Comparison of ENCODE assay signal across 8 mouse cellular contexts in the genomic region with DNA sequence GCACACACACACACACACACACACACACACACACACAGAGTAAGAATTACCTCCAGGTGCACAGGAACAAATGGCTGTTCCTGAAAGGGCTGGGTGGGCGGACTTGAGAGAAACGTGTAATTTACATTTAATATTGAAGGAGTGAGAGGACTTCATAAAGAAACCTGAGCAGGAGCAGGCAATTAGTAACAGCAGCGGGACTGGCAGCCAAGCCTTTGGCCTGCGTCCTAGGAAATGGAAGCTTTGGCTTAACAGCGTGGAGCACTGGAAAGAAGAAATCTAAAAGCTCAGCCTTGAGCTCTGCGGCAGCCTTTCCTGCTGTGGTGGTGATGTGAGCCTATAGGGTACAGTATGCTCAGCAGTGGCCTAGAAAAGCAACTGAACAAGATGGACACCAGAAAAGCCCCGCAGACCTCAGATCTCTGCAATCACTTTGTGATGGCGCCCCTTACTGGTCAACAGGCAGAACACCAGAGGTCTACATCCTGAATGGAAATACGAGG.
DNase-seq lines count a peak whose midpoint lies in the region; ATAC-seq and TF ChIP-seq lines count a peak whose summit lies in the region.

No protein-coding gene starts in this region.

- no peak for DNase-seq in liver, embryonic 14.5 days (ENCODE audit: low read depth in 3 of 3, low spot score in 3 of 3)
- peak; percentile 74 for DNase-seq in hindbrain, embryonic 11.5 days (ENCODE audit: low spot score)
- DNase-seq in layer of hippocampus, postnatal 25 days (ENCODE audit: extremely low spot score in 1 of 2, low spot score in 1 of 2), result peak; percentile 53 to 56
- DNase-seq in thymus, postnatal 0 days (ENCODE audit: low spot score), result no peak

- 64% methylated on average over 9 of the region's 9 CpGs for WGBS in liver, embryonic 14.5 days (ENCODE audit: insufficient replicate concordance)
- 65% methylated on average over 9 of the region's 9 CpGs for WGBS in liver, embryonic 12.5 days (ENCODE audit: insufficient replicate concordance)
- 77% methylated on average over 9 of the region's 9 CpGs for WGBS in hindbrain, embryonic 11.5 days
- WGBS in midbrain, embryonic 13.5 days, result 54% methylated on average over 9 of the region's 9 CpGs

- peak; percentile 15; the same call in 1 of the 2 replicates for TF ChIP-seq CTCF in liver, embryonic 14.5 days (IDR thresholded peaks at IDR 0.05; ENCODE audit: low read depth)
- TF ChIP-seq CTCF in cortical plate, adult 2 months (IDR thresholded peaks at IDR 0.05; ENCODE audit: extremely low read depth, insufficient read depth, low read length), result peak; percentile 59

- H3K4me1 ChIP-seq in liver, embryonic 14.5 days (replicated peaks; ENCODE audit: control insufficient read depth in 2 of 2, insufficient read depth in 2 of 2, low read length in 1 of 2), result no peaks in the 10 kb centered on the region
- no peaks in the 10 kb centered on the region for H3K4me1 ChIP-seq in liver, embryonic 12.5 days
- no peaks in the 10 kb centered on the region for H3K4me1 ChIP-seq in cortical plate, adult 2 months (ENCODE audit: control insufficient read depth, insufficient read depth, low read length)
- 0 out of 2 replicates have a peak, but pooled peaks cover 3% of the 10 kb centered on the region for H3K4me1 ChIP-seq in hindbrain, embryonic 11.5 days (replicated peaks; ENCODE audit: control insufficient read depth, insufficient read depth, low read length)
- H3K4me1 ChIP-seq in midbrain, embryonic 13.5 days (replicated peaks), result peaks cover 28% of the 10 kb centered on the region

- H3K27ac ChIP-seq in liver, embryonic 14.5 days, result no peak overlapping the region
- no peak overlapping the region for H3K27ac ChIP-seq in liver, embryonic 12.5 days
- H3K27ac ChIP-seq in cortical plate, adult 2 months (ENCODE audit: insufficient read depth, low read length), result 0 out of 2 replicates have a peak overlapping the region, but pooled peaks have one; percentile 9
- peak overlapping the region; percentile 24; the same call in 1 of the 2 replicates for H3K27ac ChIP-seq in hindbrain, embryonic 11.5 days (ENCODE audit: low read depth, low read length)
- H3K27ac ChIP-seq in midbrain, embryonic 13.5 days, result peak overlapping the region; percentile 80

- peaks cover 5% of the 10 kb centered on the region for H3K9me3 ChIP-seq in liver, embryonic 14.5 days (ENCODE audit: control insufficient read depth, low read length)
- peaks cover 4% of the 10 kb centered on the region for H3K9me3 ChIP-seq in liver, embryonic 12.5 days (replicated peaks)
- no peaks in the 10 kb centered on the region for H3K9me3 ChIP-seq in hindbrain, embryonic 11.5 days (ENCODE audit: control insufficient read depth, low read length)
- H3K9me3 ChIP-seq in midbrain, embryonic 13.5 days, result no peaks in the 10 kb centered on the region

- H3K27me3 ChIP-seq in liver, embryonic 14.5 days (ENCODE audit: control insufficient read depth, insufficient read depth, low read length), result no peaks in the 10 kb centered on the region
- no peaks in the 10 kb centered on the region for H3K27me3 ChIP-seq in liver, embryonic 12.5 days (replicated peaks)
- H3K27me3 ChIP-seq in hindbrain, embryonic 11.5 days (ENCODE audit: control insufficient read depth, insufficient read depth, low read length), result no peaks in the 10 kb centered on the region
- no peaks in the 10 kb centered on the region for H3K27me3 ChIP-seq in midbrain, embryonic 13.5 days

- no peak overlapping the region for H3K9ac ChIP-seq in liver, embryonic 14.5 days (replicated peaks)
- no peak overlapping the region for H3K9ac ChIP-seq in liver, embryonic 12.5 days
- no peak overlapping the region for H3K9ac ChIP-seq in hindbrain, embryonic 11.5 days (ENCODE audit: low read depth, low read length)
- 0 out of 2 replicates have a peak overlapping the region, but pooled peaks have one; percentile 23 for H3K9ac ChIP-seq in midbrain, embryonic 13.5 days (replicated peaks)

- ATAC-seq in liver, embryonic 14.5 days (ENCODE audit: insufficient read depth), result no peak
- ATAC-seq in liver, embryonic 12.5 days, result no peak
- peak; percentile 65 for ATAC-seq in hindbrain, embryonic 11.5 days (ENCODE audit: low FRiP score)
- ATAC-seq in midbrain, embryonic 13.5 days, result peak; percentile 81
- ATAC-seq in megakaryocyte-erythroid progenitor cell, adult 5-6 weeks (replicated peaks; ENCODE audit: low FRiP score, low TSS enrichment, poor library complexity, severe bottlenecking), result no peak

- no peak for TF ChIP-seq POLR2A in cortical plate, adult 2 months (IDR thresholded peaks at IDR 0.05; ENCODE audit: extremely low read depth, insufficient read depth, low read length)

- no peak overlapping the region for H3K4me2 ChIP-seq in liver, embryonic 14.5 days (ENCODE audit: low read depth)
- no peak overlapping the region for H3K4me2 ChIP-seq in liver, embryonic 12.5 days
- H3K4me2 ChIP-seq in hindbrain, embryonic 11.5 days (replicated peaks; ENCODE audit: low read depth, low read length), result no peak overlapping the region
- peak overlapping the region; percentile 22; the same call in 1 of the 2 replicates for H3K4me2 ChIP-seq in midbrain, embryonic 13.5 days (replicated peaks)

- no peak for TF ChIP-seq EP300 in liver, embryonic 14.5 days (IDR thresholded peaks at IDR 0.05; ENCODE audit: low read depth)

- H3K36me3 ChIP-seq in liver, embryonic 14.5 days (replicated peaks; ENCODE audit: control insufficient read depth, insufficient read depth, low read depth), result no peaks in the 10 kb centered on the region
- no peaks in the 10 kb centered on the region for H3K36me3 ChIP-seq in liver, embryonic 12.5 days
- no peaks in the 10 kb centered on the region for H3K36me3 ChIP-seq in hindbrain, embryonic 11.5 days (ENCODE audit: control insufficient read depth, insufficient read depth, low read length)
- no peaks in the 10 kb centered on the region for H3K36me3 ChIP-seq in midbrain, embryonic 13.5 days

- no peak overlapping the region for H3K4me3 ChIP-seq in liver, embryonic 14.5 days (ENCODE audit: insufficient read depth in 1 of 2, low read depth in 2 of 2, low read length in 2 of 2)
- H3K4me3 ChIP-seq in liver, embryonic 12.5 days, result no peak overlapping the region
- H3K4me3 ChIP-seq in cortical plate, adult 2 months (ENCODE audit: insufficient read depth, low read length), result peak overlapping the region; percentile 23
- no peak overlapping the region for H3K4me3 ChIP-seq in hindbrain, embryonic 11.5 days (ENCODE audit: low read depth, low read length)
- H3K4me3 ChIP-seq in midbrain, embryonic 13.5 days (replicated peaks), result no peak overlapping the region

Comparison
In these comparisons a context has a peak if more than half of its experiments do, and no peak if none do; other contexts are left out.
1. ATAC-seq: peak in hindbrain, embryonic 11.5 days (single experiment) and midbrain, embryonic 13.5 days (single experiment); none in liver, embryonic 14.5 days (single experiment), liver, embryonic 12.5 days (single experiment) and megakaryocyte-erythroid progenitor cell, adult 5-6 weeks (single experiment).
2. DNase-seq: peak in hindbrain, embryonic 11.5 days (single experiment) and layer of hippocampus, postnatal 25 days (2 of 2); none in liver, embryonic 14.5 days (0 of 3) and thymus, postnatal 0 days (single experiment).
3. H3K27ac ChIP-seq: peak in cortical plate, adult 2 months (single experiment), hindbrain, embryonic 11.5 days (single experiment) and midbrain, embryonic 13.5 days (single experiment); none in liver, embryonic 14.5 days (single experiment) and liver, embryonic 12.5 days (single experiment).